Mouse (Mus musculus) olfactory bulb, adult 2 months (tissue): Measurements from ENCODE around the gene Gimap8.

ENCODE experiments used
- CTCF ChIP-seq: fragments of 200-500 bp; IDR thresholded peaks from 2 replicates; pipeline ENCODE4 v1.5.1; 2012; ENCODE audit warnings: low read depth, mild to moderate bottlenecking, low read length, moderate library complexity; ENCODE audit not compliant: insufficient read depth
- POLR2A ChIP-seq: fragments of 200-500 bp; IDR thresholded peaks from 2 replicates; pipeline ENCODE4 v1.6.1; 2012; ENCODE audit warnings: mild to moderate bottlenecking, low read depth, low read length, moderate library complexity; ENCODE audit not compliant: insufficient read depth

DNA sequence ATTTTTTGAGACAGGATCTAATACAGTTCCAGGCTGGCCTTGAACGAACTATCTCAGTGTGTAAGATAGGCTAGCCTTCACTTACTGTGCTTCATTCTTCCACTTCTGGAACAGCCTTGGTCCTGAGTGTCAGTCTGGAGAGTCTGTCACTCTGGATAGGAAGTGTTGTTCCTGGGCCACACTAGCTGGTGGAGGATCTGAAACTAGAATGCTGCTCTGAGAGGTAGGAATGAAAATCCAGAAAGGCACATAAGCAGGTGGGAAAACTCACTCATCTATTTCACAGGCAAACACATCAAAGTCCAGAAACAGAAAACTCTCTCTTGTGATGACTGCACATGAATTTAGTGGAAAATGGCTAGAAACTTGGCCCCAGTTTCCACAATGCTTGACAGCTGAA is 46.4 kb upstream of the Gimap8 start:
- TF ChIP-seq POLR2A (no peak), CTCF (no peak)
